Mouse (Mus musculus): ENCODE data around the gene Dpf1. TPM values are rescaled to one million over a fixed set of nuclear protein-coding genes. Genes with fewer than 3 reads are reported as not detected.
A peak's percentile ranks its signal among the peaks of the same experiment; 100 is the strongest.

The Dpf1 gene
- total and polyA plus RNA-seq, 3 experiments: 10.2 to 17.3 TPM; not detected in 1

- TF ChIP-seq MAFK (IDR thresholded peaks at IDR 0.05; ENCODE audit: borderline replicate concordance, low read depth, low read length) (peak; percentile 72; the same call in 1 of the 2 replicates), MYB (IDR thresholded peaks at IDR 0.05; ENCODE audit: low read depth, low read length) (no peak), KAT2A (conservative IDR thresholded peaks at IDR 0.05; ENCODE audit: low read depth, low read length) (no peak)
- H3K36me3 ChIP-seq (ENCODE audit: control insufficient read depth in 1 of 2, insufficient read depth in 2 of 2, low read length in 2 of 2): peaks cover 3 to 34% of the 10 kb centered on the region in 2 experiments; a peak in 3 of 4 replicates
- H3K27me3 ChIP-seq (ENCODE audit: control insufficient read depth in 1 of 2, insufficient read depth in 2 of 2, low read length in 2 of 2): no peaks in the 10 kb centered on the region
- no peak overlapping the region for H3K9ac ChIP-seq (ENCODE audit: control insufficient read depth, low read depth, low read length, poor library complexity, severe bottlenecking)
- H3K79me2 ChIP-seq (ENCODE audit: control insufficient read depth, insufficient read depth, low read length, poor library complexity): peaks cover 27% of the 10 kb centered on the region
- no peak overlapping the region for H3K27ac ChIP-seq (ENCODE audit: control insufficient read depth, low read depth, low read length)
- H3K9me3 ChIP-seq (replicated peaks; ENCODE audit: insufficient read depth, low read length): no peaks in the 10 kb centered on the region
- DNase-seq (ENCODE audit: low read depth, low spot score): no peak
- H3K4me1 ChIP-seq (ENCODE audit: control insufficient read depth in 1 of 2, insufficient read depth in 2 of 2, low read length in 2 of 2): peaks cover 20 to 41% of the 10 kb centered on the region in 2 experiments
- no peak overlapping the region for H3K4me3 ChIP-seq (ENCODE audit: control insufficient read depth in 1 of 2, insufficient read depth in 1 of 2, low read depth in 2 of 2, low read length in 2 of 2)
These were observed 32.3 kb downstream of the Dpf1 start for GRCm38 (mm10) chr7:29335841-29336671.

- H3K9me3 ChIP-seq (replicated peaks; ENCODE audit: insufficient read depth, low read length): no peaks in the 10 kb centered on the region
- DNase-seq (ENCODE audit: low read depth, low spot score): peak; percentile 54
- peaks cover 20 to 47% of the 10 kb centered on the region in 2 experiments for H3K4me1 ChIP-seq (ENCODE audit: control insufficient read depth in 1 of 2, insufficient read depth in 2 of 2, low read length in 2 of 2)
- H3K9ac ChIP-seq (ENCODE audit: control insufficient read depth, low read depth, low read length, poor library complexity, severe bottlenecking): no peak overlapping the region
- H3K27me3 ChIP-seq (ENCODE audit: control insufficient read depth in 1 of 2, insufficient read depth in 2 of 2, low read length in 2 of 2): no peaks in the 10 kb centered on the region
- TF ChIP-seq MYC (IDR thresholded peaks at IDR 0.05; ENCODE audit: low read depth, low read length) (no peak), ZC3H11A (IDR thresholded peaks at IDR 0.05; ENCODE audit: low read depth, low read length) (no peak), CTCF (IDR thresholded peaks at IDR 0.05 in 2 of 3, conservative IDR thresholded peaks at IDR 0.05 in 1 of 3; ENCODE audit: control insufficient read depth in 1 of 3, insufficient read depth in 1 of 3, low read depth in 2 of 3, low read length in 3 of 3, poor library complexity in 1 of 3, severe bottlenecking in 1 of 3) (peak; percentile 61 to 70 (median 65)), SMC3 (IDR thresholded peaks at IDR 0.05; ENCODE audit: low read depth, low read length) (peak; percentile 32; the same call in 1 of the 2 replicates), RAD21 (IDR thresholded peaks at IDR 0.05; ENCODE audit: low read depth, low read length) (no peak), MAZ (IDR thresholded peaks at IDR 0.05; ENCODE audit: low read depth, low read length) (0 out of 2 replicates have a peak, but pooled peaks have one; percentile 38)
- no peak overlapping the region for H3K4me3 ChIP-seq (ENCODE audit: control insufficient read depth in 1 of 2, insufficient read depth in 1 of 2, low read depth in 2 of 2, low read length in 2 of 2)
- H3K27ac ChIP-seq (ENCODE audit: control insufficient read depth, low read depth, low read length): no peak overlapping the region
- H3K36me3 ChIP-seq (ENCODE audit: control insufficient read depth in 1 of 2, insufficient read depth in 2 of 2, low read length in 2 of 2): peaks cover 3 to 38% of the 10 kb centered on the region in 2 experiments; a peak in 3 of 4 replicates
- peaks cover 33% of the 10 kb centered on the region for H3K79me2 ChIP-seq (ENCODE audit: control insufficient read depth, insufficient read depth, low read length, poor library complexity)
These were observed 33.1 kb downstream of the Dpf1 start for GRCm38 (mm10) chr7:29336795-29337319.

GRCm38 (mm10) chr7:29337766-29338165 lies 34.0 kb downstream of the Dpf1 start:
- Histone ChIP-seq H3K27me3 (ENCODE audit: control insufficient read depth in 1 of 2, insufficient read depth in 2 of 2, low read length in 2 of 2) (no peaks in the 10 kb centered on the region), H3K9me3 (replicated peaks; ENCODE audit: insufficient read depth, low read length) (no peaks in the 10 kb centered on the region), H3K9ac (ENCODE audit: control insufficient read depth, low read depth, low read length, poor library complexity, severe bottlenecking) (peak overlapping the region; percentile 84), H3K36me3 (ENCODE audit: control insufficient read depth in 1 of 2, insufficient read depth in 2 of 2, low read length in 2 of 2) (peaks cover 3 to 41% of the 10 kb centered on the region in 2 experiments; a peak in 3 of 4 replicates), H3K4me1 (ENCODE audit: control insufficient read depth in 1 of 2, insufficient read depth in 2 of 2, low read length in 2 of 2) (peaks cover 24 to 51% of the 10 kb centered on the region in 2 experiments), H3K27ac (ENCODE audit: control insufficient read depth, low read depth, low read length) (peak overlapping the region; percentile 99), H3K4me3 (ENCODE audit: control insufficient read depth in 1 of 2, insufficient read depth in 1 of 2, low read depth in 2 of 2, low read length in 2 of 2) (peak overlapping the region; percentile 57 to 67), H3K79me2 (ENCODE audit: control insufficient read depth, insufficient read depth, low read length, poor library complexity) (peaks cover 33% of the 10 kb centered on the region)
- DNase-seq (ENCODE audit: low read depth, low spot score): no peak
- TF ChIP-seq SIN3A (IDR thresholded peaks at IDR 0.05; ENCODE audit: low read length) (no peak), POLR2AphosphoS5 (IDR thresholded peaks at IDR 0.05; ENCODE audit: borderline replicate concordance, low read depth, low read length) (no peak), MAFK (IDR thresholded peaks at IDR 0.05; ENCODE audit: borderline replicate concordance, low read depth, low read length) (no peak), EP300 (IDR thresholded peaks at IDR 0.05; ENCODE audit: low read depth in 1 of 2, low read length in 2 of 2) (no peak), BHLHE40 (IDR thresholded peaks at IDR 0.05; ENCODE audit: borderline replicate concordance, low read depth, low read length) (no peak), HCFC1 (IDR thresholded peaks at IDR 0.05; ENCODE audit: low read depth, low read length) (no peak), MAX (IDR thresholded peaks at IDR 0.05; ENCODE audit: low read length) (no peak), MAZ (IDR thresholded peaks at IDR 0.05; ENCODE audit: low read depth, low read length) (no peak), GABPA (IDR thresholded peaks at IDR 0.05; ENCODE audit: low read depth, low read length) (no peak), JUND (IDR thresholded peaks at IDR 0.05; ENCODE audit: low read depth, low read length) (no peak), ELF1 (IDR thresholded peaks at IDR 0.05; ENCODE audit: low read depth, low read length) (no peak), MYC (IDR thresholded peaks at IDR 0.05; ENCODE audit: low read depth, low read length) (no peak), POLR2AphosphoS2 (IDR thresholded peaks at IDR 0.05; ENCODE audit: low read length) (no peak), USF2 (IDR thresholded peaks at IDR 0.05; ENCODE audit: borderline replicate concordance in 1 of 2, insufficient read depth in 1 of 2, low read depth in 1 of 2, low read length in 2 of 2) (no peak), MEF2A (IDR thresholded peaks at IDR 0.05; ENCODE audit: extremely low read depth, insufficient replicate concordance, low read depth, low read length, poor library complexity, severe bottlenecking) (no peak), CTCF (IDR thresholded peaks at IDR 0.05 in 2 of 3, conservative IDR thresholded peaks at IDR 0.05 in 1 of 3; ENCODE audit: control insufficient read depth in 1 of 3, insufficient read depth in 1 of 3, low read depth in 2 of 3, low read length in 3 of 3, poor library complexity in 1 of 3, severe bottlenecking in 1 of 3) (no peak), POLR2A (IDR thresholded peaks at IDR 0.05; ENCODE audit: control insufficient read depth in 1 of 2, insufficient read depth in 1 of 2, low read depth in 1 of 2, low read length in 2 of 2, poor library complexity in 1 of 2) (no peak)
